Mouse (Mus musculus): Measurements from ENCODE around the gene Atp6v0e. TPM values are rescaled to one million over a fixed set of nuclear protein-coding genes. Genes with fewer than 3 reads are reported as not detected.

The Atp6v0e gene
- polyA plus RNA-seq, 1 experiment from 2014 or later, result 144 TPM

DNA sequence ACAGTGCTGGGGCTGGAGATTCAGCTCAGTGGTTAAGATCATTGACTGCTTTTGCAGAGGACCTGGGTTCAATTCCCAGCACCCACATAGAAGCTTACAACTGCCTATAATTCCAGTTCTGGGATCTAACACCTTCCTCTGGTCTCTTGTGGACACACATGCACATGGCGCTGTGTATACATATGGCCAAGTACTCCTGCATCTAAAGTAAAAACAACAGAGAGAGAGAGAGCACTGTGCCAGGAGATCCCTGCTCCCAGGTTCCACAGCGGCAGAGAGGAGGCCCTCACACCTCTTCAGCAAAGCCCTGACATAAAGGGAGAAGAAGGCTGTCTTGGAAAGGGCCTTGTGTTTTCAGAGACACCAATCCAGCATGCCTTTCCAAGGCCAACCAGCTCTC lies 19.0 kb upstream of the Atp6v0e start:
- Histone ChIP-seq H3K4me2 (no peak overlapping the region), H3K36me3 (ENCODE audit: poor library complexity, severe bottlenecking) (peaks cover 98% of the 10 kb centered on the region), H3K4me1 (peaks cover 18% of the 10 kb centered on the region), H3K27ac (peak overlapping the region; percentile 75), H3K9me3 (replicated peaks) (no peaks in the 10 kb centered on the region), H3K27me3 (no peaks in the 10 kb centered on the region), H3K4me3 (no peak overlapping the region), H3K9ac (no peak overlapping the region)
- no peak for ATAC-seq
- 92% methylated on average over 2 of the region's 2 CpGs for WGBS

DNA sequence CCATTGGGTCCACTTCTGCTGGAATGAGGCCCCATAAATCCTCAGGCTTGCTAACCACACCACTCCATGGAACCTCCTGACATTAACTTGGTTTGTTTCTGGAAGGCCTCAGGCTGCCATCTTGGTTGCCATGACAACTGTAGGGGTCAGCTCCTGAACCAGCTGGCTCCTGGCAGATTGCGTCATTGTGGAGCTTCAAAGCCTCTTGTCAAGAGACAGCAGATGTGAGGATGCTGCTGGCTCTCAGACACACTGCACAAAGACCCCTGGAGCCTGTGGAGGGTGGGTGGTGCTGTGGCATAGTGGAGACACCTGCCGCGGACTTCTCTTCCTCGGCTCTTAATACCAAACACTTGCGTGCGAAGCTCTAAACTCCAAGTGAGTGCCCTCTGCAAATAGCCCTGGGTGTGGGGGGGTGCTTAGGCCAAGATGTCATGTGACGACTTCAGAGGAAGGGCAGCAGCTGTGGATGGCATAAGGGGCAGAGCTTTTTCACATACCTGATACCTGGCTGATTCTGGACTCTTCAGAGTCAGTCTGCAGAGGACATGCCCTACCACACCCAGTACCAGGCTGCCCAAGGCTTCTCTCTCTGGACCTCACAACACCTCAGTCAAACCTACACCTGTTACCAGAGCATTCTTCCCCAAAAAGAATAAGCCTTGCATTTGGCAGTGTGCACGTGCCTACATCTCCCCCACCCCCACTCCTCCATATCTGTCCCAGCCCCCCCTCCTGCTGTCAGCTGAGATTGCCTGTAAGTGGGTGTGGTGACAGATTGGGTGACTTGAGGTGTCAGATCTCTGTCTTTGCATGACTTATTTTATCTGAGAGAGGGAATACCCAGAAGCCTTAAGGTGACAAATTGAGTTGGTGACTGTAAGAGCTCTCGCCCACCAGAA lies 18.3 kb upstream of the Atp6v0e start:
- no peaks in the 10 kb centered on the region for H3K27me3 ChIP-seq
- ATAC-seq, result peak; percentile 63
- peak overlapping the region; percentile 5; the same call in 1 of the 2 replicates for H3K4me2 ChIP-seq
- peak overlapping the region; percentile 75 for H3K27ac ChIP-seq
- H3K36me3 ChIP-seq (ENCODE audit: poor library complexity, severe bottlenecking), result peaks cover 98% of the 10 kb centered on the region
- WGBS, result 49% methylated on average over 9 of the region's 9 CpGs
- no peak overlapping the region for H3K4me3 ChIP-seq
- H3K9me3 ChIP-seq (replicated peaks), result no peaks in the 10 kb centered on the region
- H3K4me1 ChIP-seq, result peaks cover 18% of the 10 kb centered on the region
- no peak overlapping the region for H3K9ac ChIP-seq

DNA sequence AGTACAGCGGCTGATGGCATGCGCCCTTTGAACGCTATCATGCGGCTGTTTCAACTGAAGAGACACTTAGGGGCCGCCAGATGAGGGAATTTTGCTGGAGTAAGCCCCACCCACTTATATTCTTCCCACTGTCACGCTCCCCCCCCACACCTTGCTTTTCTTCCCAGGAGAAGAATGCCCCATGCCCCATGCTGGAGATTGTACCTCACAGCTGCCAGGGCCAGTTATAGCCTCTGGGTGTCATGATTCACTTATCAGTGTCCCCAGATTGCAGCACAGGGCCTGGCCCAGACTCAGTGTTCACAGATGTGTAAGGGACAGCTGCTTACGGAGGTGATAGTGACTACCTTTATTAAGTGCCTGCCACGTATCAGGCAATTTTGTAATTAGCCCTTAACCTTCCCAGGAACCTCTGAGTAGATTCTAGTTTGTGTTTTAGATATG lies 17.6 kb upstream of the Atp6v0e start:
- Histone ChIP-seq H3K4me1 (peaks cover 18% of the 10 kb centered on the region), H3K4me2 (no peak overlapping the region), H3K27me3 (no peaks in the 10 kb centered on the region), H3K9me3 (replicated peaks) (no peaks in the 10 kb centered on the region), H3K36me3 (ENCODE audit: poor library complexity, severe bottlenecking) (peaks cover 95% of the 10 kb centered on the region), H3K4me3 (no peak overlapping the region), H3K9ac (no peak overlapping the region), H3K27ac (peak overlapping the region; percentile 75; the same call in 1 of the 2 replicates)
- WGBS, result 91% methylated on average over 8 of the region's 8 CpGs
- ATAC-seq, result no peak

DNA sequence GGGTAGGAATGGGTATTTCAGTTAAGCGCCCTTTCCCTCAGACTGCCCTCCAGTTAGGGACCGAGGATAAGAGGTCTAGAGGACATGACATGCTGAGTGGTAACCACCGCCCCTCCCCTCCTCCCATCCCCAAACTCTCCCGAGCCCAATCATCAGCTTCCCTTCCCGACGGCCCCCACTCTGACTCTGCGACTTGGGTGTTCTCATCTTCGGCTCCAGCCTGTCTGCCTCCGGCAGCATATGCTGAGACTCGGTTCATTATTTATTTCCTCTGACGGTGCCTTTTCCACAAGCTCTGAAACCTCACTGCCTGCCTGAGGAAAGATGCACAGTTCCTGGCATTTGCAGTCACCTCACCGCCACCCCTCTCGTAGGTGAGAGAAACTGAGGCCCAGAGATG lies 15.7 kb upstream of the Atp6v0e start:
- WGBS, result 87% methylated on average over 12 of the region's 13 CpGs
- Histone ChIP-seq H3K4me1 (peaks cover 18% of the 10 kb centered on the region), H3K4me3 (no peak overlapping the region), H3K9me3 (replicated peaks) (no peaks in the 10 kb centered on the region), H3K36me3 (ENCODE audit: poor library complexity, severe bottlenecking) (peaks cover 88% of the 10 kb centered on the region), H3K27me3 (no peaks in the 10 kb centered on the region), H3K4me2 (no peak overlapping the region), H3K9ac (no peak overlapping the region), H3K27ac (no peak overlapping the region)
- no peak for ATAC-seq

DNA sequence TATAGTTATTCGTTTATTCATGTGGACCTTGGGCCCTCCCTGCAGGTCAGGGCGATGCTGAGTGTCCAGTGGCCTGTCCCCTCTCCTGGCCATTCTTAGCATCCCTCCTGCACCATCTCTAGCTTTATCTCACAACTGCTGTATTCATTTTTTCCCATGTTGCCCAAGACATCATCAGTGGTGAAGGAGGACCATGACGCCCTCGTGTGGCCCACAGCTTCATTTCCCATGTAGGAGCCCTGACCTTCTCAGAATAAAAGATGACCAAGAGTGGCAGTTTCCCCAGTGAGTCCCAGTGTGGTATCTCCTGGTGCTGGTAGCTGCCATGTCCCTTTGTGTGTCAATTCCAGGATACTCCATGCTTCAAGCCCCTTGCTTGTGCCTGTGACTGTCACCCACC lies 13.5 kb upstream of the Atp6v0e start:
- 88% methylated on average over 4 of the region's 4 CpGs for WGBS
- H3K36me3 ChIP-seq (ENCODE audit: poor library complexity, severe bottlenecking), result peaks cover 88% of the 10 kb centered on the region
- ATAC-seq, result no peak
- H3K4me2 ChIP-seq, result no peak overlapping the region
- no peaks in the 10 kb centered on the region for H3K9me3 ChIP-seq (replicated peaks)
- no peak overlapping the region for H3K4me3 ChIP-seq
- no peak overlapping the region for H3K9ac ChIP-seq
- no peaks in the 10 kb centered on the region for H3K27me3 ChIP-seq
- no peak overlapping the region for H3K27ac ChIP-seq
- peaks cover 12% of the 10 kb centered on the region for H3K4me1 ChIP-seq

DNA sequence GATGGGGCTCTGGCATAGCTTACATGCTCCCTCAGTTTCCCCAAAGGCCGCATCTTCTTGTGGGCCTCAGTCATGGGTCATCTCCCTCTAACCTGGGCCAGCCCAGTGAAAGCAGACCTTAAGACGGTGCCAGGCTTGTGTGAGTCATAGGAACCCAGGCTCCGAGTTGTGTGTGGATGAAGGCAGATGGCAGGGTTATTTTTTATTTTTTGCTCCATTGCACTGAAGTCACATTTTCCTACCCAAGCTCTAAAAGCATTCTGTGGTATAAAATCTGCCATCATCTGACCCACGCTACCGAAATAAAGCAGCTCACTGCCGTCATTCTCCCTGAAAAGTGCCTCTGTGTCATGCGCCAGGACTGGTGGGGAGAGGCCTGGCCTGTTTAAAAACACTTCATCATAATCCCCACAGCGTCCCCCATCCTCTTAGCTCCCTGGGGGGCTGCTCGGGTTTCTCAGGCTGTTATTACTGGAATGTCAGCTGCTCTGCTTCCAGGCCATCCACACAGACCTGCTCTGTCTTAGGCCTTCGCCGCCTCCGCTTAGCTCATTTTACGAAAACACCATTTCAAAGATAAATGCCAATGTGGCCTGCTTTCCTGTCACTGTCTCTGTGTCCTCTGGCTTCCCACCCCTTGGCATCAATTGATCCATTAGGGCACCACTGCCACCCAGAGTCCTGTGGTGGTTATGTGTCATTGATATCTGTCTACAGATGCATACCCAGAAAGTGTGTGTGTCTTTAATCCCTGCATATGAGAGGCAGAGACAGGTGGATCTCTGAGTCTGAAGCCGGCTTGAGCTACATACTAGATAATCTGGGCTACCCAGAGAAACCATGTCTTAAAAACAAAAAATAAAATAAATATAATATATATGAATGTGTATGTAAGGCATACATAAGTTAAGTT lies 12.3 kb upstream of the Atp6v0e start:
- no peak overlapping the region for H3K4me2 ChIP-seq
- H3K4me3 ChIP-seq, result no peak overlapping the region
- 0 out of 2 replicates have a peak overlapping the region, but pooled peaks have one; percentile 21 for H3K9ac ChIP-seq
- 0 out of 2 replicates have a peak, but pooled peaks cover under 1% of the 10 kb centered on the region for H3K4me1 ChIP-seq
- ATAC-seq, result no peak
- 87% methylated on average over 14 of the region's 14 CpGs for WGBS
- H3K27me3 ChIP-seq, result no peaks in the 10 kb centered on the region
- H3K9me3 ChIP-seq (replicated peaks), result no peaks in the 10 kb centered on the region
- H3K27ac ChIP-seq, result no peak overlapping the region
- H3K36me3 ChIP-seq (ENCODE audit: poor library complexity, severe bottlenecking), result peaks cover 88% of the 10 kb centered on the region

DNA sequence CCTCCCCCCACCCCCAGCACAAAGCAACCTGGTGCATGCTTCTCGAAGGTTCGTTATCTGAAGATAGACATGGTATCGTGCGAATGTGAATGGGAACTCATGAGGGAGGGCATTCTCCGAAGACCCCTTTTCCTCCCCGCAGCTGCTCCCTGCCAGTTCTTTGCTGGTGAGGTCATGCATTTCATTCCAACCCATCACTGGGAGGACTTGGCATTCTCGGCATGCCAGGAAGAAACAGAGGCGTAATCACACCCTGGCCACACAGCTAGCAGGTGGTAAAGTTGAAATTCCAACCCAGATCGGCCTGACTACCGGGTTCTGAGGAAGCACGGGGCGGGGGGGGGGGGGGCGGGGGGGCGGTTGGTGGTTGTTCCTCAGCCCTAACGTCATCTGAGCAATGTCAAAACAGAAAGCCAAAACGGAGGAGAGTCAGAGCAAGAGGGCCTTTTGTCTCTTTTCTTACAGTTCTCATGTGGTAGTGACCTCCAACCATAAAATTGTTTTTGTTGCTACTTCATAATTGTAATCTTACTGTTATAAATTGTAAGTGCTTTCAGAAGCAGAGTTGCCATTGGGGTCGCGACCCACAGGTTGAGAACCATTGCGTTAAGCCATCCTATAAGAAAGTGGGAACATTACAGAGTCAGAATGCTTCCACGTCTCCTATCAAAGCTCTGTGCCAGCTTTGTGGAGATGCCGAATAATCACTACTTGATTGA lies 4.0 kb upstream of the Atp6v0e start:
- H3K4me3 ChIP-seq, result no peak overlapping the region
- H3K9me3 ChIP-seq (replicated peaks), result no peaks in the 10 kb centered on the region
- H3K4me1 ChIP-seq, result peaks cover 20% of the 10 kb centered on the region
- no peak overlapping the region for H3K27ac ChIP-seq
- H3K4me2 ChIP-seq, result no peak overlapping the region
- H3K27me3 ChIP-seq, result peaks cover 4% of the 10 kb centered on the region; the same call in 1 of the 2 replicates
- peaks cover 33% of the 10 kb centered on the region for H3K36me3 ChIP-seq (ENCODE audit: poor library complexity, severe bottlenecking)
- H3K9ac ChIP-seq, result no peak overlapping the region
- ATAC-seq, result no peak
- 37% methylated on average over 19 of the region's 21 CpGs for WGBS

DNA sequence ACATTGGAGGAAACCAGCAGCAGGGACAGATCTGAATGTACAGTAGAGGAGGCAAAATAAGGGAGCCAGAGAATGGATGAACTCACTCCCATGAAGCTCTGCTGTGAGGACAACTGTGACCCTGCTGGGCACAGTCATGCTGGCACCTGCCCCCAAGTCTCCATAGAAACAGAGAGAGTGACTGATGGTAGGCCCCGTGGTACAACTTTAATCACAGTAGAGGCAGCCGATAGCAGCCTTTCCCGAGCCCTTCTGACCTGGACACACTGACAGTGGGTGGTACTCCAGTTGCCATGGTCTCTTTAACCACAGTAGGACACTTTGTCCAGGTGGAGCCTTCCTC lies 3.5 kb upstream of the Atp6v0e start:
- Histone ChIP-seq H3K9me3 (replicated peaks) (no peaks in the 10 kb centered on the region), H3K9ac (no peak overlapping the region), H3K27me3 (peaks cover 4% of the 10 kb centered on the region; the same call in 1 of the 2 replicates), H3K36me3 (ENCODE audit: poor library complexity, severe bottlenecking) (peaks cover 28% of the 10 kb centered on the region), H3K27ac (no peak overlapping the region), H3K4me2 (no peak overlapping the region), H3K4me3 (no peak overlapping the region), H3K4me1 (peaks cover 24% of the 10 kb centered on the region)
- WGBS, result 65% methylated on average over 3 of the region's 3 CpGs
- ATAC-seq, result no peak

DNA sequence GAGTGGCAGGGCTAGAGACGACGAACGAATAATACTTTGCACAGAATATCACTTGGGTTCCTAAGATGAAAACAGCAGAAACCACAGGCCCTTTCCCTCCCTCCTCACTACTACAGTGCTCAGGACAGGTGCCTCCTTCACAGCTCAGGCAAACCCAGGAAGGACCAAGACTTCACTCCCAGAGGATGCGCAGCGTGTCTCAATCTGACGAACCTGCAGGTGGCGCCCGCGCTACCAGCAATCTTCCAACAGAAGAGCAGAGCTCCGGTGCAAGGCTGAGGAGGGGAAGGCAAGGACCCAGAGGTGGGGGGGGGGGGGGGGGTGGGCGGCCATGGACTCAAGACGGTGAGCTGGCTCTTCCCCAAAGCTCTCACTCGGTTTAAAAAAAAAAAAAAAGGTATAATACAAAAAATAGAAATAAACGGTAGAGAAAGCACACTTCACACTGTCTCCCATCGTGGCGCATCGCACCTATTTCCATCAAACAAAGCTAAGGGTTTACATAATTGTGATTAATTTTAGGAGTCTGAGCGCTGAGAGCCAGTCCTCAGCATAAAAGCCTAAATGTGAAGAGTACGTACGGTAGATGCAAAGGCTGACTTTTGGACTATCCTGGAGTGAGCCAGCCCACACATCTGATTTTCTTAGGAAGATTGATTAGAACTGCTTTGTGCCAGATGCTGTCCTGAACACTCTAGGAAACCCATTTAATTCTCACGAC lies 2.7 kb upstream of the Atp6v0e start:
- peaks cover 20% of the 10 kb centered on the region for H3K36me3 ChIP-seq (ENCODE audit: poor library complexity, severe bottlenecking)
- H3K4me1 ChIP-seq, result peaks cover 24% of the 10 kb centered on the region
- ATAC-seq, result peak; percentile 66
- H3K9me3 ChIP-seq (replicated peaks), result no peaks in the 10 kb centered on the region
- peak overlapping the region; percentile 32 for H3K4me2 ChIP-seq
- H3K4me3 ChIP-seq, result no peak overlapping the region
- 29% methylated on average over 20 of the region's 21 CpGs for WGBS
- no peak overlapping the region for H3K9ac ChIP-seq
- H3K27ac ChIP-seq, result no peak overlapping the region
- peaks cover 4% of the 10 kb centered on the region; the same call in 1 of the 2 replicates for H3K27me3 ChIP-seq

DNA sequence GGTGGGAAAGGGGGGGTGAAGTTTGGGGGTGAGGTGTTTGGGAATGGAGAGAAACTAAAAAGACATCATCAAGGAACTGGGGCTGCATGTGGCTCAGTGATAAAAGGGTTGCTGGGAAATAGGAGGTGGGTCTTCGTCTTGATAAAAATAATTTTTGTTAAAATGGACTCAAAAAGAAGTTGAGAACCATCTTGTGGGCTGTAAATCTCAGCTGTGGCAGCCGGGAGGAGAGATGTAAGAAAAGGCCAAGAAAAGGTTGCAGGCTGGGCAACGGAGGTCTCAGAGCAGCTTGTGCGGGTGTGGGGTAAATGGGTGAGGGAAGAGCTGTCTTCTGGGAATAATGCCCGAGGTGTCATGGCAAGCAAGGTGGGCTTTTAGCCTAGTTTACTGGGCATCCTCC lies 827 bp upstream of the Atp6v0e start:
- Histone ChIP-seq H3K27ac (no peak overlapping the region), H3K9me3 (replicated peaks) (no peaks in the 10 kb centered on the region), H3K4me3 (no peak overlapping the region), H3K36me3 (ENCODE audit: poor library complexity, severe bottlenecking) (peaks cover 1% of the 10 kb centered on the region), H3K4me1 (peaks cover 24% of the 10 kb centered on the region), H3K27me3 (peaks cover 4% of the 10 kb centered on the region; the same call in 1 of the 2 replicates), H3K9ac (no peak overlapping the region), H3K4me2 (no peak overlapping the region)
- no peak for ATAC-seq
- WGBS, result 84% methylated on average over 5 of the region's 5 CpGs

DNA sequence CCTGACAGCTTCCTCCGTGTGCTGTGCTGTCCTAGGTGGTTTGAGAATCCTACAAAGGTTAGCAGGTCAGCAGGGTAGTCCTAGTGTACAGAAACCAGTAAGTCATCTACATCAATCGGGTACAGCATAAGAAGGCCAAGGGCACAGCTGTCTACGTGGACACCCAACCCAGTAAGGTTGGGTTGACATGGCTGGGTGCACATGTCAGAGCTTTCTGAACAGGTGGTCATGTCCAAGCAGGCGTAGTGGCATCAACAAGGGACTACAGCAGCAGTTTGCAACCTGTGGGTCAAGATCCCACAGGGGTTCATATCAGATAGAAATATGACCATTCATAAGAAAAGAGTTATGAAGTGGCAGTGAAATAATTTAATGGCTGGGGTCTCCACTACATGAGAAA lies 2.6 kb downstream of the Atp6v0e start:
- H3K9ac ChIP-seq, result no peak overlapping the region
- H3K4me2 ChIP-seq, result no peak overlapping the region
- H3K36me3 ChIP-seq (ENCODE audit: poor library complexity, severe bottlenecking), result no peaks in the 10 kb centered on the region
- peaks cover 4% of the 10 kb centered on the region; the same call in 1 of the 2 replicates for H3K27me3 ChIP-seq
- H3K4me3 ChIP-seq, result no peak overlapping the region
- H3K9me3 ChIP-seq (replicated peaks), result no peaks in the 10 kb centered on the region
- ATAC-seq, result no peak
- H3K4me1 ChIP-seq, result peaks cover 12% of the 10 kb centered on the region
- no peak overlapping the region for H3K27ac ChIP-seq
- 85% methylated on average over 4 of the region's 4 CpGs for whole genome bisulfite sequencing
